Mouse (Mus musculus) kidney, postnatal 4 days (tissue): ENCODE measurements around the gene Ddah2.

ENCODE experiments used
- DNase-seq, 2 experiments: peaks; one replicate each; pipeline ENCODE4 v3.0.0; 2021; ENCODE audit warnings: mixed read lengths in 2 of 2

Ddah2 gene

GRCm38 (mm10) chr17:35051156-35052086 lies 7.4 kb upstream of the Ddah2 start:
- peak; percentile 78 to 87 for DNase-seq

GRCm38 (mm10) chr17:35052271-35052798 lies 6.5 kb upstream of the Ddah2 start:
- DNase-seq, result no peak

- DNase-seq, result no peak
These were observed 2.9 kb upstream of the Ddah2 start for GRCm38 (mm10) chr17:35055691-35056495.

GRCm38 (mm10) chr17:35057090-35057489 lies 1.7 kb upstream of the Ddah2 start:
- DNase-seq, result no peak

- no peak for DNase-seq
These were observed 519 bp upstream of the Ddah2 start for GRCm38 (mm10) chr17:35058316-35058715.

- peak in 1 of 2 experiments; percentile 17 for DNase-seq
These were observed 1.2 kb downstream of the Ddah2 start for GRCm38 (mm10) chr17:35060071-35060470.

- peak; percentile 64 to 74 for DNase-seq
These were observed 2.0 kb downstream of the Ddah2 start for GRCm38 (mm10) chr17:35060737-35061297.

GRCm38 (mm10) chr17:35061299-35061698 lies 2.5 kb downstream of the Ddah2 start:
- no peak for DNase-seq

- DNase-seq, result no peak
These were observed 4.6 kb downstream of the Ddah2 start for GRCm38 (mm10) chr17:35063466-35063865.

GRCm38 (mm10) chr17:35064378-35064877 lies 5.6 kb downstream of the Ddah2 start:
- DNase-seq, result peak in 1 of 2 experiments; percentile 38

GRCm38 (mm10) chr17:35064951-35065947 lies 6.4 kb downstream of the Ddah2 start, which contains the start of gene Ly6g6c:
TSS of gene Ly6g6c (plus strand) at chr17:35065388.
- peak; percentile 77 to 87 for DNase-seq

GRCm38 (mm10) chr17:35066084-35066483 lies 7.2 kb downstream of the Ddah2 start, which contains the start of gene Mpig6b:
TSS of gene Mpig6b (minus strand) at chr17:35066184.
- DNase-seq, result no peak

- DNase-seq, result no peak
These were observed 9.5 kb downstream of the Ddah2 start for GRCm38 (mm10) chr17:35068213-35068914.

- no peak for DNase-seq
These were observed 11.9 kb downstream of the Ddah2 start for GRCm38 (mm10) chr17:35070556-35071229.

- no peak for DNase-seq
These were observed 12.6 kb downstream of the Ddah2 start for GRCm38 (mm10) chr17:35071454-35071853.

- DNase-seq, result no peak
These were observed 15.3 kb downstream of the Ddah2 start for GRCm38 (mm10) chr17:35074097-35074496.

GRCm38 (mm10) chr17:35076507-35077176 lies 17.8 kb downstream of the Ddah2 start, which contains the start of gene Ly6g6e:
TSS of gene Ly6g6e (plus strand) at chr17:35076902.
- no peak for DNase-seq

- peak in 1 of 2 experiments; percentile 39 for DNase-seq
These were observed 18.4 kb downstream of the Ddah2 start for GRCm38 (mm10) chr17:35077285-35077684.

GRCm38 (mm10) chr17:35077786-35078233 lies 19.0 kb downstream of the Ddah2 start, which contains the start of gene Ly6g6d:
TSS of gene Ly6g6d (minus strand) at chr17:35078065.
- DNase-seq, result peak; percentile 76 to 86
